Mouse (Mus musculus) CH12.LX (cell line): ENCODE results near the gene Ank3. TPM values are rescaled to one million over a fixed set of nuclear protein-coding genes. Genes with fewer than 3 reads are reported as not detected.
A peak's percentile ranks its signal among the peaks of the same experiment; 100 is the strongest.

Source experiments
- DNase-seq: peaks from one replicate; pipeline ENCODE4 v3.0.0-alpha.2; 2013; ENCODE audit errors: extremely low read depth
- H3K27ac ChIP-seq: 2 replicates; pipeline ENCODE4 v1.5.1; 2012; ENCODE audit warnings: low read depth, mild to moderate bottlenecking, control low read depth, moderate library complexity; ENCODE audit not compliant: insufficient read depth
- H3K27me3 ChIP-seq: replicated peaks from 2 replicates; pipeline ENCODE3; 2012; ENCODE audit warnings: inconsistent platforms
- H3K36me3 ChIP-seq, 2 experiments: replicated peaks in 1 of 2; 2 replicates each; pipeline versions ENCODE3 to v1.6.1; 2012; ENCODE audit warnings: inconsistent platforms in 1 of 2, low read length in 1 of 2, mild to moderate bottlenecking in 1 of 2, mixed read lengths in 1 of 2, moderate library complexity in 1 of 2; ENCODE audit not compliant: control insufficient read depth in 1 of 2, insufficient read depth in 1 of 2
- H3K4me1 ChIP-seq, 2 experiments: 2 replicates each; pipeline ENCODE4 v1.6.1; 2012; ENCODE audit warnings: inconsistent platforms in 1 of 2, moderate library complexity in 1 of 2; ENCODE audit not compliant: insufficient read depth in 2 of 2, control insufficient read depth in 1 of 2
- H3K4me2 ChIP-seq: 2 replicates; pipeline ENCODE4 v1.6.1; 2012; ENCODE audit warnings: low read depth, mild to moderate bottlenecking, control low read depth; ENCODE audit not compliant: poor library complexity, insufficient read depth, severe bottlenecking
- H3K4me3 ChIP-seq, 3 experiments: fragments of 150-350 bp in 1 of 3; sonication (generic) in 1 of 3; replicated peaks in 1 of 3; 2 replicates each; pipeline versions ENCODE3 to v1.5.1; 2011 to 2012; ENCODE audit warnings: low read depth in 2 of 3, low read length in 2 of 3, mild to moderate bottlenecking in 2 of 3, moderate library complexity in 2 of 3, control low read depth in 1 of 3, improper control_type of control experiment in 1 of 3, inconsistent platforms in 1 of 3, mixed read lengths in 1 of 3; ENCODE audit not compliant: poor library complexity in 1 of 3
- H3K79me2 ChIP-seq: replicated peaks from 2 replicates; pipeline ENCODE4 v1.6.1; 2012; ENCODE audit warnings: mild to moderate bottlenecking, moderate library complexity; ENCODE audit not compliant: control insufficient read depth, poor library complexity, insufficient read depth, severe bottlenecking; ENCODE audit errors: extremely low read depth
- H3K9ac ChIP-seq: 2 replicates; pipeline ENCODE4 v1.6.1; 2012; ENCODE audit warnings: low read depth, mild to moderate bottlenecking, control low read depth, moderate library complexity; ENCODE audit not compliant: insufficient read depth
- H3K9me3 ChIP-seq: replicated peaks from 2 replicates; pipeline ENCODE3; 2012; ENCODE audit warnings: low read length, inconsistent platforms, mixed read lengths
- CHD1 ChIP-seq: IDR thresholded peaks from 2 replicates; pipeline ENCODE4 v1.6.1; 2012; ENCODE audit warnings: low read depth, low read length, improper control_type of control experiment, inconsistent platforms
- CTCF ChIP-seq, 2 experiments: IDR thresholded peaks in 1 of 2; conservative IDR thresholded peaks in 1 of 2; 2 replicates each; pipeline ENCODE4 v1.5.1; 2011 to 2012; ENCODE audit warnings: low read depth in 2 of 2, low read length in 2 of 2, improper control_type of control experiment in 1 of 2, inconsistent platforms in 1 of 2, mild to moderate bottlenecking in 1 of 2, moderate library complexity in 1 of 2
- ELF1 ChIP-seq: IDR thresholded peaks from 2 replicates; pipeline ENCODE4 v1.6.1; 2014; ENCODE audit warnings: low read depth, mild to moderate bottlenecking, inconsistent platforms, low read length, improper control_type of control experiment
- EP300 ChIP-seq: IDR thresholded peaks from 2 replicates; pipeline ENCODE4 v1.6.1; 2011; ENCODE audit warnings: low read length, improper control_type of control experiment
- HCFC1 ChIP-seq: IDR thresholded peaks from 2 replicates; pipeline ENCODE4 v1.6.1; 2012; ENCODE audit warnings: low read depth, mild to moderate bottlenecking, inconsistent platforms, low read length, improper control_type of control experiment
- JUN ChIP-seq: IDR thresholded peaks from 2 replicates; pipeline ENCODE4 v1.6.1; 2011; ENCODE audit warnings: low read depth, mild to moderate bottlenecking, low read length, improper control_type of control experiment, moderate library complexity; ENCODE audit not compliant: insufficient read depth
- MAFK ChIP-seq: IDR thresholded peaks from 2 replicates; pipeline ENCODE4 v1.6.1; 2011; ENCODE audit warnings: low read length, improper control_type of control experiment; ENCODE audit not compliant: insufficient replicate concordance
- MAZ ChIP-seq: IDR thresholded peaks from 2 replicates; pipeline ENCODE4 v1.6.1; 2012; ENCODE audit warnings: low read depth, mild to moderate bottlenecking, inconsistent platforms, low read length, improper control_type of control experiment, moderate library complexity
- NELFE ChIP-seq: IDR thresholded peaks from 2 replicates; pipeline ENCODE4 v1.6.1; 2011; ENCODE audit warnings: low read depth, low read length, improper control_type of control experiment
- PAX5 ChIP-seq: IDR thresholded peaks from 2 replicates; pipeline ENCODE4 v1.6.1; 2012; ENCODE audit warnings: low read length, inconsistent platforms, mixed read lengths
- POLR2A ChIP-seq: IDR thresholded peaks from 2 replicates; pipeline ENCODE4 v1.6.1; 2011; ENCODE audit warnings: low read depth, mild to moderate bottlenecking, improper control_type of control experiment, low read length
- RAD21 ChIP-seq: IDR thresholded peaks from 2 replicates; pipeline ENCODE4 v1.6.1; 2011; ENCODE audit warnings: low read depth, mild to moderate bottlenecking, low read length, improper control_type of control experiment, moderate library complexity
- RCOR1 ChIP-seq: conservative IDR thresholded peaks from 2 replicates; pipeline ENCODE4 v1.6.1; 2012; ENCODE audit warnings: low read depth, mild to moderate bottlenecking, inconsistent platforms, low read length, improper control_type of control experiment
- SMC3 ChIP-seq: IDR thresholded peaks from 2 replicates; pipeline ENCODE4 v1.6.1; 2011; ENCODE audit warnings: low read depth, low read length, improper control_type of control experiment
- TBP ChIP-seq: conservative IDR thresholded peaks from 2 replicates; pipeline ENCODE4 v1.6.1; 2011; ENCODE audit warnings: low read depth, low read length, improper control_type of control experiment
- TCF12 ChIP-seq: IDR thresholded peaks from 2 replicates; pipeline ENCODE4 v1.6.1; 2014; ENCODE audit warnings: low read depth, mild to moderate bottlenecking, inconsistent platforms, low read length, improper control_type of control experiment
- USF2 ChIP-seq: conservative IDR thresholded peaks from 2 replicates; pipeline ENCODE4 v1.6.1; 2011; ENCODE audit warnings: low read depth, low read length, improper control_type of control experiment
- ZMIZ1 ChIP-seq: IDR thresholded peaks from 2 replicates; pipeline ENCODE4 v1.6.1; 2012; ENCODE audit warnings: low read depth, mild to moderate bottlenecking, inconsistent platforms, low read length, improper control_type of control experiment
- ZNF384 ChIP-seq: IDR thresholded peaks from 2 replicates; pipeline ENCODE4 v1.6.1; 2012; ENCODE audit warnings: low read depth, low read length, improper control_type of control experiment, inconsistent platforms
- dilution Hi-C: fragments of 300-500 bp; cut with MboI; formaldehyde crosslinking; loops from 2 replicates; pipeline ENCODE4 v1.14.3; 2020; ENCODE audit warnings: low sequenced_read_pairs; ENCODE audit not compliant: extremely low pct_unique_long_range_greater_than_20kb, extremely low pct_ligation_motif_present
- in situ Hi-C: fragments of 300-500 bp; cut with MboI; formaldehyde crosslinking; loops from 3 replicates; pipeline ENCODE4 v1.14.3; 2019; ENCODE audit warnings: low sequenced_read_pairs, low pct_ligation_motif_present, low pct_unique_long_range_greater_than_20kb, mixed read lengths
- polyA plus RNA-seq: library from polyadenylated mRNA; unstranded; fragments of >175 nt; gene quantifications from 2 replicates; pipeline ENCODE4 v1.2.1, GENCODE M21; 2012; ENCODE audit warnings: low read depth; ENCODE audit not compliant: insufficient read length
- total RNA-seq, 2 experiments: library from RNA; depleted of rRNA; stranded (reverse); fragments of 300-350 nt in 1 of 2; fragments of >200 nt in 1 of 2; gene quantifications; 2 replicates each; pipeline ENCODE4 v1.2.3; 2012 to 2014

Gene Ank3
- total and polyA plus RNA-seq, 3 experiments = 4.7 to 8.3 (median 6.2) TPM

DNA sequence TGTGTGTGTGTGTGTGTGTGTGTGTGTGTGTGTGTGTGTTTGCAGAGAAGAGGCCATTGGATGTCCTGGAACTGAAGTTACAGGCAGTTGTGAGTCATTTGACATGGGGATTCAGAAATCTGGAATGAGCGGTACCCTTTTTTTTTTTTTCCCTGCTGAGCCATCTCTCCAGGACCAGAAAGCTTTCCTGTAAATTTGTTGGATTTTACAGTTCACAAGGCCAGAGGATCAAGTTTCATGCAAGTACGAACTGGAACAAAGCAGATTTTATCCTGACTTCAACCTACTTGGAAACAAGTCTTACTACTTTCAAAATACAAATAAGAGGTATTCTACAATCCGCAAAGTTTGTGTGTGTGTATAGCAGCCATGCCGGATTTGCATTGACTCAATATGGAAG lies 123.4 kb downstream of the Ank3 start:
- Histone ChIP-seq H3K27me3 (no peaks in the 10 kb centered on the region), H3K4me1 (no peaks in the 10 kb centered on the region), H3K4me3 (no peak overlapping the region), H3K27ac (no peak overlapping the region), H3K79me2 (no peaks in the 10 kb centered on the region), H3K9me3 (peaks cover 2% of the 10 kb centered on the region), H3K36me3 (no peaks in the 10 kb centered on the region), H3K9ac (no peak overlapping the region), H3K4me2 (no peak overlapping the region)
- in situ Hi-C loops = no loop called here
- dilution Hi-C loops = no loop called here
- DNase-seq = no peak
- TF ChIP-seq RCOR1 (no peak), MAZ (no peak), MAFK (no peak), EP300 (no peak), HCFC1 (no peak), USF2 (no peak), NELFE (no peak), JUN (no peak), CHD1 (no peak), ZMIZ1 (no peak), CTCF (conservative IDR thresholded peaks at IDR 0.05 in 1 of 2, IDR thresholded peaks at IDR 0.05 in 1 of 2; ENCODE audit: low read depth in 2 of 2, low read length in 2 of 2) (no peak), TBP (no peak), ELF1 (no peak), SMC3 (no peak)

DNA sequence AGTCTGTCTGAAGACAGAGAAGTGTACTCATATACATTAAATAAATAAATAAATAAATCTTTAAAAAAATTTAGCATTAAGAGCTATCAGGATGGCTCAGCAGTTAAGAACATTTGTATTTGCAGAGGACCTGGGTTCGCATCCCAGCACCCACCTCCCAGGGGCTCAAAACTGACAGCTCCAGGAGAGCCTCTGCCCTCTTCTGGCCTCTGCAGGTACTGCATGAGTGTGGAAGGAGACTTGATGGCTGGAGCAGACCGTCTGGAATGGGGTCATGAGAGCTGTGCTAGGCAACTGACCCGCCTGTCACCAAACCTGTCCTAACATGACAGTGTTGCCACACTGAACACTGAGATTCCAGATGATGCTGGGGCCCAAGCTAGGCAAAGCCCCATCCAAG lies 124.6 kb downstream of the Ank3 start:
- in situ Hi-C loops (no loop called here), dilution Hi-C loops (no loop called here)
- Histone ChIP-seq H3K27ac (no peak overlapping the region), H3K4me1 (peaks cover 2% of the 10 kb centered on the region in 2 experiments; a peak in 1 of 4 replicates), H3K9ac (no peak overlapping the region), H3K36me3 (no peaks in the 10 kb centered on the region), H3K4me3 (no peak overlapping the region), H3K79me2 (no peaks in the 10 kb centered on the region), H3K27me3 (no peaks in the 10 kb centered on the region), H3K4me2 (no peak overlapping the region), H3K9me3 (peaks cover 1% of the 10 kb centered on the region)
- TF ChIP-seq SMC3 (peak; percentile 45; the same call in 1 of the 2 replicates), RAD21 (peak; percentile 18), CTCF (conservative IDR thresholded peaks at IDR 0.05 in 1 of 2, IDR thresholded peaks at IDR 0.05 in 1 of 2; ENCODE audit: low read depth in 2 of 2, low read length in 2 of 2) (peak; percentile 24 to 55; a peak in 3 of 4 replicates), JUN (no peak)
- DNase-seq = no peak

- dilution Hi-C loops = no loop called here
- Histone ChIP-seq H3K4me1 (peaks cover 5 to 33% of the 10 kb centered on the region in 2 experiments), H3K4me3 (no peak overlapping the region), H3K4me2 (no peak overlapping the region), H3K27me3 (no peaks in the 10 kb centered on the region), H3K79me2 (no peaks in the 10 kb centered on the region), H3K9me3 (no peaks in the 10 kb centered on the region), H3K27ac (no peak overlapping the region), H3K9ac (no peak overlapping the region), H3K36me3 (no peaks in the 10 kb centered on the region)
- no peak for DNase-seq
- in situ Hi-C loops = no loop called here
- TF ChIP-seq RCOR1 (no peak), POLR2A (no peak), PAX5 (no peak), EP300 (no peak), CTCF (conservative IDR thresholded peaks at IDR 0.05 in 1 of 2, IDR thresholded peaks at IDR 0.05 in 1 of 2; ENCODE audit: low read depth in 2 of 2, low read length in 2 of 2) (no peak), TCF12 (no peak), ZNF384 (no peak)
These were observed 128.7 kb downstream of the Ank3 start for GRCm38 (mm10) chr10:69527318-69527717.
